Mouse (Mus musculus): ENCODE results near the gene Rab24. TPM values are rescaled to one million over a fixed set of nuclear protein-coding genes. Genes with fewer than 3 reads are reported as not detected.

The Rab24 gene
- polyA plus RNA-seq, 1 experiment: 94.6 TPM

DNA sequence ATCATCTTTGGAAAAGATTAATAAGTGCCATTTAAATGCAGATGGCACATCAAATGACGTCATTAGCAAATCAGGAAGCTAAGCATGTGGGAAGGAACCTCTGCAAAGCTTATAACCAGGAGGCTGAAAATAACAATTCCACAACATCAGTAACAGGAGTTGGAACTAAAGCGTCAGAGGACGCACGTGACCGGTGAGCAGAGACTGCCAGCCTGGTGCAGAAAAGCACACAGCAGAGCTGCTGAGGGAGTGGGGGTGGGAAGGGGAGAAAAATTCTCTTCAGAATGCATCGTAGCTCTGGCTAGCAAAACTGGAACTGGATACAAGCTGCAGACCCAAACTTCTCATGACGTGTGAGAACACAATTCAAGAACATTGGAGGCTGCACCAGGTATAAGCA, 22.5 kb upstream of the Rab24 start:
- no peaks in the 10 kb centered on the region for H3K9me3 ChIP-seq
- peaks cover 37% of the 10 kb centered on the region for H3K4me1 ChIP-seq
- no peak for TF ChIP-seq GATA1 (IDR thresholded peaks at IDR 0.05; ENCODE audit: borderline replicate concordance, low read length)
- no peak for TF ChIP-seq FLI1 (IDR thresholded peaks at IDR 0.05; ENCODE audit: low read length)
- peaks cover 68% of the 10 kb centered on the region for H3K36me3 ChIP-seq (replicated peaks; ENCODE audit: low read length)
- H3K4me3 ChIP-seq (replicated peaks): no peak overlapping the region
- no peaks in the 10 kb centered on the region for H3K27me3 ChIP-seq (replicated peaks)

DNA sequence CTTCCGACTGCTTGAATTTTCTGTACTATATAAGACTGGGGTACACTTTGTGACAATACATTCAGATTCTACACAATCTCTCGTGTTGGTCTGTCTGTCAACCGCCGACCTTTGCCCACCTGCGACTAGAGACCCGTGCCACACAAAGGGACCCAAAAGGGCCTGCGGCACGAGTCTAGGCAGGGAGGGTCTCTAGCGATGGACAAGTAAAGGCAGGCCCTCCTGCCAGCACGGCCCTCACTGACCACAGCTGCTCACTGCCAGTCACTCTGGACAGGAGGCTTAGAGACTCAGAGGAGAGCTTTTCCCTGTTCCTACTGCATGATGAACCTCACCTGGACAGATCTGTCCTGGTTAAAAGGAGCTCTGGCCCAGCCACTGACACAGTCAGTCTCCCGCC, 20.7 kb upstream of the Rab24 start:
- no peak overlapping the region for H3K4me3 ChIP-seq (replicated peaks)
- no peaks in the 10 kb centered on the region for H3K27me3 ChIP-seq (replicated peaks)
- H3K36me3 ChIP-seq (replicated peaks; ENCODE audit: low read length): peaks cover 51% of the 10 kb centered on the region
- no peaks in the 10 kb centered on the region for H3K9me3 ChIP-seq
- TF ChIP-seq GATA1 (IDR thresholded peaks at IDR 0.05; ENCODE audit: borderline replicate concordance, low read length) (no peak), FLI1 (IDR thresholded peaks at IDR 0.05; ENCODE audit: low read length) (no peak)
- peaks cover 47% of the 10 kb centered on the region for H3K4me1 ChIP-seq

DNA sequence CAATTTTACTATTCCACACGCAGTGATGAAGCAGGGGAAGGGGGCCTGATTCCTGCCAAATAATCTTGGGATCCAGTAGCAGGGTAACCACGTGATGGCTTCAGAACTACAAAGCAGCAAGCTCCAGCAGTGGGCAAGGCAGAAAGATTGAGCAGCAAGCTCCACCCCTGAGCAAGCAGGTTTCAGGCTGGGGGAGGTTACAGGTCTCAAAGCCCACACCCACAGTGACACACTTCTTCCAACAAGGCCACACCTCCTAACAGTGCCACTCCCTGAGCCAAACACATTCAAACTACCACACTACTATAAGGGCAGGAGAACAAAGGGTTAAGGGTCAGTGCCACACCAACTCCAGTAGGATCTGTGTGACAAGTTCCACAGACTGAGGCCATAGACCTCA, 17.5 kb upstream of the Rab24 start:
- H3K4me1 ChIP-seq: peaks cover 36% of the 10 kb centered on the region
- peaks cover 18% of the 10 kb centered on the region for H3K36me3 ChIP-seq (replicated peaks; ENCODE audit: low read length)
- peaks cover 13% of the 10 kb centered on the region for H3K27me3 ChIP-seq (replicated peaks)
- H3K4me3 ChIP-seq (replicated peaks): peak overlapping the region; percentile 57
- no peaks in the 10 kb centered on the region for H3K9me3 ChIP-seq
- TF ChIP-seq GATA1 (IDR thresholded peaks at IDR 0.05; ENCODE audit: borderline replicate concordance, low read length) (no peak), FLI1 (IDR thresholded peaks at IDR 0.05; ENCODE audit: low read length) (no peak)

DNA sequence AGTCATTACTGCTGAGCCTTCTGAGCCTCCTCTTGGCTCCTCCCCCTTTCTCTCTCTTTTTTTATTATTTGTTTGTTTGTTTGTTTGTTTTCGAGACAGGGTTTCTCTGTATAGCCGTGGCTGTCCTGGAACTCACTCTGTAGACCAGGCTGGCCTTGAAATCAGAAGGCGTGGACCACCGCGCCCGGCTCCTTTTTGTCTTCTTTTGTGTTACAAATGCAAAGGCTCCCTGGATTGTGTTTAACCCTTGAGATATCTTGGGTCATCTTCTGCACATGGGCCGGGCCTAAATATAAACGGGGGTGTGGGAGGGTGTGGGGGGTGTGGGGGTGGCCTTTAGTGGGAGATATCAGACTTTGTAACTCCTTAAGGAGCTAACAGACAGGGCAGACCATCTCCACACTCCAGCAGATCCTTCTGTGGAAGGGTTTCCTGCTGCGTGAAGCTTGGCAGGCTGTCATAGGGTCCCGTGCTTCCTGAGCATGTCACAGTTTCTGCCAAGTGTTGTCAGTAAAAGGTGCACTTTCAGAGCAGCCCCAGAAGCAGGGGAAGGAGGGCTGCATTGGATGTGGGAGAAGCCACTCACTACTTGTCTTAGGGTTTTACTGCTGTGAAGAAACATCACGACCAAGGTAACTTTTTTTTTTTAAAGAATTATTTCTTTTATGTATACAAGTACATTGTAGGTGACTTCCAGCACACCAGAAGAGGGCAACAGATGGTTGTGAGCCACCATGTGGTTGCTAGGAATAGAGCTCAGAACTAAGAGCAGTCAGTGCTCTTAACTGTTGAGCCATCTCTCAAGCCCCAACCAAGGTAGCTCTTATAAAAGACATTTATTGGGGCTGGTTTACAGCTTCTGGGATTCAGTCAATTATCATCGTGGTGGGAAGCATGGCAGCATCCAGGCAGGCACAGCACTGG, 16.6 kb upstream of the Rab24 start:
- Histone ChIP-seq H3K36me3 (replicated peaks; ENCODE audit: low read length) (peaks cover 10% of the 10 kb centered on the region), H3K9me3 (no peaks in the 10 kb centered on the region), H3K4me3 (replicated peaks) (no peak overlapping the region), H3K4me1 (peaks cover 28% of the 10 kb centered on the region), H3K27me3 (replicated peaks) (peaks cover 18% of the 10 kb centered on the region)
- TF ChIP-seq GATA1 (IDR thresholded peaks at IDR 0.05; ENCODE audit: borderline replicate concordance, low read length) (no peak), FLI1 (IDR thresholded peaks at IDR 0.05; ENCODE audit: low read length) (no peak)

DNA sequence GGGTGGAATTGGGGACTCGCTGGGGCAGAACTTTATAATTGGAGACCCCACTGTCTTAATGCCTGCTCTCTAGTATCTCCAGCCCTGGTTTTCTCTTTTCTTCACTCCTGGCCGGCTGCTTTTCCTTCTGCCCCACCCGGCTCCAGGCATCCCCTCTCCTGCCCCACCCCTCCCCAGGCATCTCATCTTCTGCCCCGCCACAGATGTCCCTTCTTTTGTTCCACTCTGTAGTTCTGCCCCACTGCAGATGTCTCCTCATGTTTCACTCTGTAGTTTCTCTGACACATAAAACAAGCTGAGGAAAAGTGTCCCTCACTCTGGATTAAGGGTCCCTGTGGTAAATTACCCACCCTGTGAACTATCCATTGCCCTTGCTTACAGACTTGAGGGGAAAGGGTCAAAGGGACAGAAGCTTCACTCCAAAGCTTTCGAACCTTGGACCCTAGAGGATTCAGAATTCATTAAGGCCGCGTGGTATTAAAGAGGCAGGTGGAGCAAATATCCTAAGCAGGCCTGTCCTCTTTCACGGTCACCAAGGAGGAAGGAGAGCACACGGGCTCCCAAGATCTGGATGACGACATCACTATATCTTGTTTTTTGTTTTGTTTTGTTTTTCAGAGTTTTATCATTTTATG, 15.7 kb upstream of the Rab24 start:
- Histone ChIP-seq H3K4me3 (replicated peaks) (no peak overlapping the region), H3K4me1 (peaks cover 33% of the 10 kb centered on the region)
- TF ChIP-seq FLI1 (IDR thresholded peaks at IDR 0.05; ENCODE audit: low read length): no peak
- TF ChIP-seq GATA1 (IDR thresholded peaks at IDR 0.05; ENCODE audit: borderline replicate concordance, low read length): no peak

DNA sequence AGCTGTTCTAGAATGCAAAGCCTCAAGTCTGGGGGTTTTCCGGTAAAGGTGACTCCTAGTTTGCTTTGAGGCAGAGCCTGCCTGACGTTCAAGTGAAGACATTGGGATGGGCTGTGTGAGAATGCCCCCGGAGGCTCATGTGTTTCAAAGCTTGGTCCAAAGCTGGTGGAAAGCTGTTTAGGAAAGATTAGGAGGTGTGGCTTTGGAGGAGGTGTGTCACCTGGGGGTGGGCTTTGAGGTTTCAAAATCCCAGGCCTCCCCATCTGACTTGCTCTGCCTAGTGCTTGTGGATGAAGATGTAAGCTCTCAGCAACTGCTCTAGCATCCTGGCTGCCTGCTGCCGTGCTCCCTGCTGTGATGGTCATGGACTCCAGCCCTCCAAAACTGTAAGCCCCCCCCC, 14.0 kb upstream of the Rab24 start:
- no peaks in the 10 kb centered on the region for H3K9me3 ChIP-seq
- H3K4me1 ChIP-seq: peaks cover 50% of the 10 kb centered on the region
- no peaks in the 10 kb centered on the region for H3K36me3 ChIP-seq (replicated peaks; ENCODE audit: low read length)
- TF ChIP-seq GATA1 (IDR thresholded peaks at IDR 0.05; ENCODE audit: borderline replicate concordance, low read length) (no peak), FLI1 (IDR thresholded peaks at IDR 0.05; ENCODE audit: low read length) (no peak)
- no peak overlapping the region for H3K4me3 ChIP-seq (replicated peaks)
- H3K27me3 ChIP-seq (replicated peaks): peaks cover 19% of the 10 kb centered on the region

More for the DNA sequence above, 15.7 kb upstream of the Rab24 start:
- H3K9me3 ChIP-seq: no peaks in the 10 kb centered on the region
- H3K36me3 ChIP-seq (replicated peaks; ENCODE audit: low read length): peaks cover under 1% of the 10 kb centered on the region
- H3K27me3 ChIP-seq (replicated peaks): peaks cover 19% of the 10 kb centered on the region

DNA sequence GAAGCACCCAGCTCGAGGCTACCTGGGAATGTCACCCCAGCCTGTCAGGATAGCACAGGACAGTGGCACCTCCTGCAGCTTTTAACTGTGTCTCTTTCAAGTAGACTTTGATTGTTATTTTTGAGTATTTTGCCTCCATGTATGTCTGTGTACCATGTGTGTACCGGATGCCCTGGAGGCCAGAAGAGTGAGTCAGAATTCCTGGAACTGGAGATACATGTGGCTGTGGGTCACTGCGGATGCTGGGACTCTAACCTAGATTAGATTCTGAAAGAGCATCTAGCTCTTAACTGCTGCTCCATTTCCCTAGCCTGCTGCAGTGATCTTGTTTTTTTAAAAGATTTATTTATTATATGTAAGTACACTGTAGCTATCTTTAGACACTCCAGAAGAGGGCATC, 10.6 kb upstream of the Rab24 start:
- Histone ChIP-seq H3K4me1 (peaks cover 62% of the 10 kb centered on the region), H3K4me3 (replicated peaks) (no peak overlapping the region), H3K9me3 (no peaks in the 10 kb centered on the region), H3K27me3 (replicated peaks) (peaks cover 19% of the 10 kb centered on the region), H3K36me3 (replicated peaks; ENCODE audit: low read length) (no peaks in the 10 kb centered on the region)
- TF ChIP-seq GATA1 (IDR thresholded peaks at IDR 0.05; ENCODE audit: borderline replicate concordance, low read length) (no peak), FLI1 (IDR thresholded peaks at IDR 0.05; ENCODE audit: low read length) (no peak)

DNA sequence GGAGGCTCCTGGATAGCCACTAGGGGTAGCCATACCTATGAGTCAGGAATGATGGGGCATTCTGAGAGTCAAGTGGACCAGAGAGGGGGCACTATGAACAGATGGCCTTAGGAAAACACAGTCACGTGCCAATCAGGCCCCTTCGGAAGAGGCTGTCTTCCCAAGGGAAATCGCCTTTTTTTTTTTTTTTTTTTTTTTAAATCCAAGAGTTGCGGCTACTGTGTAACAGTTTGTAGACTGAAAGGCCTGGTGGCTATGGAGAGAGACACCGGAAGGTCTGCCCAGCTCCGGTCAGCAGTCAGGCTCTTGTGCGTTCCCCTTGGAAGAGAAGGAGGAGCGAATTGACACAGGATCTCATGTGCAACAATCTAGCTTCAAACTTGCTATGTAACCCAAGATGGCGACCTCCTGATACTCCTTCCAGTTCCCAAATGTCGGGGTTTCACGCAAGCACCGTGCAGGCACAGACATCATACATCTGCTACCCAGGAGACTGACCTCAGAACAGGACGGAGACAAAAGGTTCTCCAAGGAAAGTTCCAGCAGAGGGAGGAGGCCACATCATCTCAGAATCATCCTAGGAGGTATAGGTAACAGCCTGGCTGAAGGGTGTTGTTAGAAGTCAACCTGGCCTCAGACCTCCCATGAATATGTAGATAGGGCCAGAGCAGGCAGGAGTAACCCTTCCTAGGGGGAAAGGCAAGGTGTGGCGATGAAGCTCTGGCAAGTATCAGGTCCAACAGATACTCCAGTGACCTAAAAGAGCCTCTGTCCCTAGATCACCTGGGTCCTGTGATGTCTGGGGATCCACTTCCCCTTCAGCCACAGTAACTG, 9.0 kb upstream of the Rab24 start:
- no peak for TF ChIP-seq GATA1 (IDR thresholded peaks at IDR 0.05; ENCODE audit: borderline replicate concordance, low read length)
- no peak for TF ChIP-seq FLI1 (IDR thresholded peaks at IDR 0.05; ENCODE audit: low read length)
- no peaks in the 10 kb centered on the region for H3K9me3 ChIP-seq
- H3K4me1 ChIP-seq: peaks cover 68% of the 10 kb centered on the region
- peaks cover 13% of the 10 kb centered on the region for H3K27me3 ChIP-seq (replicated peaks)
- peaks cover 8% of the 10 kb centered on the region for H3K36me3 ChIP-seq (replicated peaks; ENCODE audit: low read length)
- H3K4me3 ChIP-seq (replicated peaks): peak overlapping the region; percentile 94

DNA sequence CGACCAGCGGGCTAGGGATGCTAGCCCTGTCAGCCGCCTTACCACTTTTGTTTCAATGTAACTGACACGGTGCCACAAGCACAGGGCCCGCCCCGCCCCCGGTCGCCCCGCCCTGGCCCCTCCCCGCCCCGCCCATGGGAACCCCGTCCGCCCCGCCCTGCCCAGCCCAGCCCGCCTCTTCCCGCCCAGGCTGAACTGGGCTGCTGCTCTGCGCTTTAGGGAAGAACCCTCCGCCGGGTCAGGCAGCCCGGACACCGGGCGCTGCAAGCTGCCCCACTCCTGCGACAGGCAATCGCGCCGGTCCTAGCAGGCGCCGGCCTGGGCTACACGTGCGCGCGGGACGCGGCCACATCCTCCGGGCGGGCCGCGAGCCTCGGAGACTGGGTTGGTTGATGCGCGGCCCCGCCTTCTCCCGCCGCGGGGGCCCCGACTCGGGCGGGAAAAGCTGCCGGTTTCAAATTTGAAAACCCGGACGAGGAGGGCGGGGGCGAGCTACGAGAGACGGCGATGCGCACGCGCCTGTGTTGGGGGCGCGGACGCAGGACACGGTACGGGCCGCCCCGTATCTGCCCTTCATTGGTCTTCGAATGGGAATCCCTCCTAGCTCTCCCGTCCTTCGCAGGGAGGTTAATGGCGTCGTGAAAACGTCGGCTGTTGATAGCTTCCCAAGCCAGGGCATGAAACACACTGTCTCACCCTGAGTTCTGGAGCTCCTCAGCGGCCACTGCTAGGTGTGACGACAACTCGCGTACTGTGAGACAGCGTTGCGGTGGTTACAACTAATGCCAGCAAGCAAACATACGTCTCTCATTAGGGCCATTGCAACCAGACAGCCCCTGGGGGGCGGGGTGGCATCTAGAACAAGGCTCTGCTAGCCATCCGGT, 8.2 kb upstream of the Rab24 start, which contains the start of gene Mxd3:
Gene Mxd3, minus strand, starts transcription at position 141 of the 884 bp plus-strand sequence.
- TF ChIP-seq GATA1 (IDR thresholded peaks at IDR 0.05; ENCODE audit: borderline replicate concordance, low read length) (no peak), FLI1 (IDR thresholded peaks at IDR 0.05; ENCODE audit: low read length) (peak; percentile 60; the same call in 1 of the 2 replicates)
- Histone ChIP-seq H3K4me1 (peaks cover 64% of the 10 kb centered on the region), H3K36me3 (replicated peaks; ENCODE audit: low read length) (peaks cover 16% of the 10 kb centered on the region), H3K27me3 (replicated peaks) (peaks cover 8% of the 10 kb centered on the region), H3K4me3 (replicated peaks) (peak within 1 kb of the TSS; percentile 94), H3K9me3 (no peaks in the 10 kb centered on the region)

Data from megakaryocyte, embryonic 14.5 days (primary cell).